Mouse (Mus musculus) lung, postnatal 10 days (tissue): ENCODE measurements around the gene Olfr406.

Experiments
- DNase-seq: peaks from one replicate; pipeline ENCODE4 v3.0.0; 2021

Olfr406 gene

DNA sequence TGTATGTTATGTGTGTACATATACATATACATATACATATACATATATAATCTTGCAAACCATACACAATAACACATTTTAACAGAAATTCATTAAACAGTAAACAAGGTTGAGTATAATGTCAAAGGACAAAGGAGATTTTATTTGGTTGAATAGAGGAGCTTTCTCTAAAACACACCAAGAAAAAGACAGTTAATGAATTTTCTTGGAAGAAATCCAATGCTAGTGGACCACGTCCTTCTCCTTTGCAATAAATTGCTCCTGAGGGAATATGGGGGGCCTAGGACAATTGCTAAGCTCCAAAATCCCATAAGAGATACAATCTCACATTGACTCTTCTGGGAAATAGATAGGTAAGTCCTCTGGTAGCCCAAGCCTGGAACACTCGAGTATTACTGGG, at the start of gene Olfr406:
Gene Olfr406 (plus strand): TSS at position 301 of the 400 bp plus-strand sequence.
- DNase-seq: no peak

- DNase-seq: no peak
Observed at GRCm38 (mm10) chr11:74211279-74211678, 48.3 kb upstream of the Olfr406 start, which contains the start of gene Olfr43. TSS of gene Olfr43 (minus strand) at chr11:74211379.

DNA sequence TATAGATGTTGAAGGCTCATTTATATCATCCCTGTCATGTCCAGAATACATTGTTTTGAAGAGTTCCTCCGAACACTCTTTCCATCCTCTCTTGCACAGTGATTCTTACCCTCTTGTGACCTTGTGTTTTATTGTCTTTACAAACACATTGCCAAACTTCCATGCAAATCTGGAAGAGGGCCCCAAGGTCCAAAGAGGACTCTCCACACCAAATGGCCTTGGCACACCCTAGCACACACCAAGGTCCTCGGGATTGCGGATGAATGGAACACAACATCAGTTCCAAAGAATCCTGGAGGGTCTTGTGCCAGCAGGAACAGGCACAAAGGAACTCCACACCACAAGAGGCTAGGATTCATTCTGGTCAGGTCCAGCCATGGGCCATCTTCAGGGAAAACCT, 18.4 kb upstream of the Olfr406 start:
- no peak for DNase-seq

GRCm38 (mm10) chr11:74283436-74283835, 23.8 kb downstream of the Olfr406 start, which contains the start of gene Olfr59:
TSS of gene Olfr59 (plus strand) at chr11:74283736.
- no peak for DNase-seq

DNA sequence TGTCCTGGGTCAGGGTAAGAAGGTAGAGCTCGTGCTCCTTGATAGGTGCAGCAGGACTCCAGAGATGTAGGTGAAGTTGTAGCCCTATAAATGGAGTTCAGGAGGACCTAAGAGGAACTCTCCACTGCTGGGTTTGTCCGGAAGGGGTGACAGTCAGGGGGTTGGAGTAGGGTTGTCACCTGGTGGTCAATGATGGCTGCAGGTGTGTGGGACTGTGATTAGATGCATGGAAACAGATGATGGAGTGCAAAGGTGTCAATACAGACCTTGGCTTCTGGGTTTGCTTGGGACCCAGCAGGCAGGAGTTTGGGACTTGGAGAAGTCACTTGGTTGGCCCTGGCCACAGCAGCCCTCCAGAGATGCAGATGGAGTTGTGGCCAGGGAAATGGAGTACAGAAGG, 27.6 kb downstream of the Olfr406 start:
- no peak for DNase-seq
